Mouse (Mus musculus) CD4-positive naive resting alpha-beta T cell, adult 57 days (primary cell): Measurements from ENCODE around the gene Vmn2r18. TPM values are rescaled to one million over a fixed set of nuclear protein-coding genes. Genes with fewer than 3 reads are reported as not detected.

Experiments used
- total RNA-seq: library from RNA; stranded (reverse); gene quantifications from one replicate; pipeline ENCODE4 v1.2.4, GENCODE M21; 2023

The Vmn2r18 gene
- total RNA-seq: not detected

GRCm38 (mm10) chr5:151605921-151606320 lies at the start of gene Vmn2r18:
Gene Vmn2r18 (minus strand): TSS chr5:151606021.

GRCm38 (mm10) chr5:151650700-151651410 lies 45.0 kb upstream of the Vmn2r18 start, which contains the start of gene Rfc3:
Gene Rfc3 (minus strand): TSS chr5:151651242.

Other genes starting within 250 kb of the Vmn2r18 start
- gene Gm42906, start 177.9 kb downstream of the Vmn2r18 start, total RNA-seq: not detected
- gene Rfc3, start 45.2 kb upstream of the Vmn2r18 start, total RNA-seq: 19.1 TPM